Mouse (Mus musculus) heart, adult 18-20 months (tissue): ENCODE data around the gene Ppp2r5b. TPM values are rescaled to one million over a fixed set of nuclear protein-coding genes. Genes with fewer than 3 reads are reported as not detected.

Experiments used
- DNase-seq, 2 experiments: peaks; one replicate each; pipeline ENCODE4 v3.0.0; 2021 to 2022; ENCODE audit warnings: mixed read lengths in 1 of 2
- microRNA-seq, 2 experiments: library from miRNA; unstranded; fragments of <30 nt; microRNA quantifications; one replicate each; pipeline ENCODE4 v1.2.0; 2022
- total RNA-seq, 2 experiments: library from RNA; stranded (reverse); gene quantifications; 2 replicates each; pipeline ENCODE4 v1.2.3; 2021

The Ppp2r5b gene
- total RNA-seq, 2 experiments from 2014 or later, result 32.2 to 32.5 TPM

DNA sequence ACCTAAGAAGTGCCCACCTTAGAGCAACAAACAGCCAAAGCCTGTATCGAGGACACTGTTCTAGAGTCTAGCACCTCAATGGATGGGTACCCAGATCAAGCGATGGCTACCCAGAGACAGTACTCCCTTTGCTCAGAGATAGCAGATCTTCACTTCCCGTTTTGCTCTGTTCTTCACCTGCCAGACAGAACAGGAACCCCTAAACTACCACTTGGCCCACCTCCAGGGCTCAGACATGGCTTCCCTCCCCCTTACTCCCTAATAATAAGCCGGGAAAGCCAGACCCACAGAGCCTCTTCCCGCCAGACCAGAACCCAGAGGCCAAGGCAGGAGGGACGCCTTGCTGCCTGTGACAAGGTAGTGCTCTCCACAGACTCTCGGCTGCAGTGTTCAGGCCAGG lies 1.2 kb upstream of the Ppp2r5b start:
- DNase-seq, result no peak

DNA sequence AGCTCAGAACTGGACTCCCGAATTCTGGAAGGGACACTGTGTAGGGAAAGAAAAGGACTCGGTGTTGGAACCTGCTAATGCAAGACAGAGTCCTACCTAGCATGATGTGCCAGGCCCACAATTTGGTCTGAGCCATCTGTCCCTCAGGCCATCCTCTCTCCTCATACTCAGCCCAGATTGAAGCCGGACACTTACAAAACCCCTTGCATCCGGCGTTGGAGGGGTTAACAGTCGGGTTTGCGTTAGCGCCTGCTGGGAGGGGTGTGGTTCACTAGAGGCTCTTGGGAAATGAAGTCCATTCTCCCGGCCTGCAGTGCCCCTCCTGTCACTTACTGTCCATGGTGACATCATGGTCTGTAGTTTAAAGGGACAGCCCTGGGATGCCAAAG lies 375 bp upstream of the Ppp2r5b start:
- peak; percentile 95 to 96 for DNase-seq

DNA sequence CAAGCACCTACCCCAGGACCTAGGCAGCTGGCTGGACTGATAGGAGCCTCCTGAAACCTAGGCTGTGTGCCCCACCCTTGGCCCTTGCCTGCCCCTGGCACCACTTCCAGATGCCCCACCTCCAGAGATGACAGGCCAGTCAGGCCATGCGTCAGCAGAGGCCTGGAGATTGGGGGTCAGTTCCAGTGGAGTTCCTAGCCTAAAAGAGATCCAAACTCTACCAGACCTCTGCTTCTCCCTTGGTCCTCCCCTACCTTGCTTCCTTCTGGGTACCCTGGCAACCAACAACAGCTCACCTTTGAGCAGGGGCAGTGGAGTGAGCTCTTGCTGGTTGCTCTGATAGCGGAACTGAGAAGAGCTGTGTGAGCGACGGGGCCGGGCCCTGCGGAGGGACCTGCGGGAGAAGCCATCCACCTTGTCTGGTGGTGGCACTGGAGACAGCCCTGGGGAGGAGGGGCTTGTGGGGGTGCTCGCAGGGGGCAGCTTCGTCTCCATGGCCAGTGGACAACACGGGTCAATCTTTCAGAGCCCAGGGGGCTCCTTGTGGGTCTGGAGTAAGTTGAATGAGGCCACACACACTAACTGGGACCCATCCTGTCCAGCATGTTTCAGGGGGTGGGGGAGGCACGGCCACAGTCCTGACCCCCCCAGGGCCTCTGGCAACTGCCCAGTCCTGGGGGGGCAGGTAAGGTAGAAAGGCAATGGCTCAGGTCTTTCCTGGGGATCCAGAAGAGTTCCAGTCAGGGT lies 1.2 kb downstream of the Ppp2r5b start:
- peak; percentile 35 to 51 for DNase-seq

DNA sequence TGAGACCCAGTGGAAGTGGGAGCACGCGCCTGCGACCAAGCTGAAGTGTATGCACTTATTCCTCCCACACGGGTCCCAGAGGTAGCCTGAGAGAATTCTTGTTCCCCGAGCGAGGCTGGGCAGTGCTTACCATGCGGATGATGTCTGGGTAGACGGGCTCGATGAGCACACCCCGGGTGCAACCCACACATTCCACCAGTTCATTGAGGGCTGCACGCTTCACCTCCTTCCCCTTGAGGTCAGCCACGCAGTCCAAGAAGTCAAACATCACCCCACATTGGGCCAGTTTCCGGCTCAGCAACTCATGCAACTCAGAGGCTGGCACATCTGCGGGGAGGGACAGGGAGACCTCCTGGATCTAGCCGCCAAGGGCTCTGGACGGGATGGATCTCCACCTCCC lies 2.0 kb downstream of the Ppp2r5b start:
- no peak for DNase-seq

DNA sequence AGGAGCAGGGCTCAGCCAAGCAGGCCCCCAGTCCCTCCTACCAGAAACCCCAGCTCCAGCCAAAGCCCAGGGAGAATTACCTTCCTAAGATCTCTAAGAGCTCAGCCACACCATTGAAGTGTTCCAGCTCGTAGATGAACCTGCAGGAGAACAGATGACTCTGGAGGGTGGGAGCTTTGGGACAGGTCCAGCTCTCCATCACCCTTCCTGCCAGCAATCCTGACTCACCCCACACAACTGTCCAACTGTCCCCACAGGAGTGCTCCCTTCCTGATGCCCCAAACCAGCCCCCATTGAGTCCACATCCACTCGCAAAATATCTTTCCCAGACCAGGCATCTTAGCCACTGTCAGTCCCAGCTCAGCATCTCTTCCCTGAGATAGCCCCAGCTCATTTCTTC lies 4.6 kb downstream of the Ppp2r5b start:
- DNase-seq, result no peak

DNA sequence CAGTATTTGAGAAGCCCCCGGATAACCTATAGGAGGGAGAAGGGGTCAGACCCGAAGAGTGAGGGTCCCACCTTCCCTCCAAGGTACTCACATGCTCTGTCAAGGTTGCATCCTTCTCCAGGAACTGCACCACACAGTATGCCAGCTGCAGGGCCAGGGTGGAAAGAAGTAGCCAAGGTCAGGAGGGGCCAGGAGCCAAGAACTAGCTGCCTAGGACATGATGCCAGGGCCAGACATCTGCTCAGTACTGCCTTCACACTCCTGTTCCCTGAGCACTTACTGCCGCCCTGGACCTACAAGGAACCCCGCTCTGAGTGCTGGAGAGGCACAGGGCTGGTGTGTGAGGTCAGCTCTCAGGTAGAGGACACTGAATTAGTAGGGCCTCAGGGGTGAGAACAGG lies 5.3 kb downstream of the Ppp2r5b start:
- DNase-seq, result peak; percentile 27 to 51

DNA sequence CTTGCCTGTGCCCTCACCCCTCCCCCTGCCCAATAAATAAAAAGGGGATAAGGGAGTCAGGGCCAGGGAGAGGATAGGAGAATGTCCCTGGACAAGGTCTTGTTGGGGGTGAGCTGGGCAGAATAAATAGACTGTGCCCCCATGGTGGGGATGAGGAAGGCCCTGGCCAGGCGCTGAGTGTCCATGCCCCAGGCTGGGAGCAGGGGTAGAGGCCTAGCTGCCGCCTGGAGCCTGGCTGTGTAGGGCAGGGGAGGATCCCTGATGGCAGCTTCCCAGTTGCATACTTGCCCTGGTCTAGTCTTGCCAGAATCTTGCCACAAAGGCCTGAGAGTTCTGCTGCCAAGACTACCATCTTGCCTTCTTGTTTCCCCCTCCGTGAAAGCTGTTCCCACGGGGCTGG lies 7.8 kb downstream of the Ppp2r5b start:
- no peak for DNase-seq

DNA sequence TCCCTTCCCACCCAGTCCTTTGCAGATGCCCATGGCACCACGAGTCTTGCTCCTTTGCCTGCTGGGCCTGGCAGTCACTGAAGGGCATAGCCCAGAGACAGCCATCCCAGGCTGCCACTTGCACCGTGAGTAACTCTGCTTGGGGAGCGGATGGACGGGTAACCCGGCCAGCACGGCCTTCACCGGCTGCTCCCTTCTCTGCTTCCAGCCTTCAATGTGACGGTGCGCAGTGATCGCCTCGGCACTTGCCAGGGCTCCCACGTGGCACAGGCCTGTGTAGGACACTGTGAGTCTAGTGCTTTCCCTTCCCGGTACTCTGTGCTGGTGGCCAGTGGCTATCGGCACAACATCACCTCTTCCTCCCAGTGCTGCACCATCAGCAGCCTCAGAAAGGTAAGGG lies 8.9 kb downstream of the Ppp2r5b start:
- no peak for DNase-seq

DNA sequence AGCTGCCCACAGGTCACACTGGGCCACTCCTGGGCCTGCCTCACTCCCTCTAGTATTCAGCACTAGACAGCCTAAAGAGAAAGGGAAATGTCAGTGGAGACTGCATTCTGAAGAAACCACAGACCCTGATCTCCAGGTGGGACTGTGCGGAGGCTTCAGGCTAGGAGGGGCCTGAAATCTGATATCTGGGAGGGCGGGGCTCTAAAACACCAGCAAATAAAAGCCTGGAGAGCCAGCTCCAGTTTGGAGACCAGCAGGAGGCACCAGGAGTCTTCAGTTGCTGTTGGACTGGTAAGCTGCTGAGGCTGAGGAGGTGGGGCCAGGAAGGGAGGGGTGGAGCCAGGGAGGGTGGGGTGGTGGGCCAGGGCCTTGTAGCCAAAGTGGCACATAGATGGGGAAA lies 9.5 kb downstream of the Ppp2r5b start, which contains the start of gene Gpha2:
Gene Gpha2 (plus strand): TSS at position 246 of the 400 bp plus-strand sequence.
- DNase-seq, result no peak

DNA sequence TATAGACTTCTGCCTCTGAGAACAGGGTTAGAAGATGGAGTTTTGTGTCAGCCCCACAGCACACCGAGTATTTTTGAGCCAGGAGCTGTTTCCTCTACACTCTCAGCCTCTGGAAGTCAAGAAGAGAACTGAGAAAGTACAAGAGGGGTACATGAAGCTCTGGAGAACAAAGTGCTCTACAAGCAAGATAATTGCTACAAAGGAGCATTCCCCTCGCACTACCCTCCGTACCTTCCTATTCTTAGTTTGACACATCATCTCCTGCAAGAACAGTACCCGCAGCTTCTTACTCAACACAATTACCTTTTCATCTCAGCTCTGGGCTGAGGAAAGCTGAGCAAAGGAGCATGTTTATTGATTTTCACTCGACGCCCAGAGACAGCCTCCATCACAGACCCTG lies 17.1 kb downstream of the Ppp2r5b start:
- no peak for DNase-seq

DNA sequence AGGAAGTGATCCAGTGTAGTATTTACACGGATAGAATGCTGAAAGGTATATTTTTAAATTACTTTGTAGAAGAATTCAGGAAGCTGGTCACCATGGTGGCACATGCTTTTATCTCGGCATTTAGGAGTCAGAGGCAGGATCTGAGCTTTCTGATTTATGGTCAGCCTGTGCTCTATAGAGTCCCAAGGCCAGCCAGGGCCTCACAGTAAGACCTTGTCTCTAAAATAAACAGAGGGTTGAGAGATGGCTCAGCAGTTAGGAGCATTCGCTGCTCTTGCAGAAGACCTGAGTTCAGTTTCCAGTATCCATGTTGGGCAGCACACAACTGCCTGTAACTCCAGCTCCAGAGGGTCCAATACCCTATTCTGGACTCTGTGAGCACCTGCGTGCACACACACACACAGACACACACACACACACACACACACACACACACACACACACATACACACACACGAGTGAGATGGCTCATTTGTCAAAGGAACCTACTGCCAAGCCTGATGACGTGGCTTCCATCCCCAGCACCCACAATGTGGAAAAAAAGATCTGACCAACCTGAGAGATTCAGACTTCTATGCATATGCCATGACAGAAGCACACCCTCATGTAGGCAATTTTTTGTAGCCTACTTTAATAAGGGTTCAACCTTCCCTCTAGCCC lies 19.5 kb downstream of the Ppp2r5b start:
- no peak for DNase-seq

DNA sequence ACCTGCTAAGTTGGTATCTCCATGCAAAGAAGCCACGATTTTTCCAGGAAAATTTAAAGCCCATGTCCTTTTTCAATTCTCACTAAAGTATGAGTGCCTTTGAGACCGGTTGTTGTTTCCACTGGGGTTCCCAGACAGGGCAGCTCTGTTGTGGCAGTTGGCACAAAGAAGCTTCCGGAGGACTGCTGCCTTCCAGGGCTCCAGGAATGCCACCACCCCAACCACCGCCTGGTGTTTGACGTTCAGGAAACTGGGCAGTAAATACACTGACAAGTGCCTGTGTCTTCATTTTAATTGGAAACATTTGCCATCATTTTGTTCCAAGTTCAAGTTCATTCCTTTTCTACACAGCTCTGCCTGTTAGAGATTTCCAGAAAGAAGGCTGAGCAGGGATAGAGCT lies 29.0 kb downstream of the Ppp2r5b start:
- DNase-seq, result no peak

DNA sequence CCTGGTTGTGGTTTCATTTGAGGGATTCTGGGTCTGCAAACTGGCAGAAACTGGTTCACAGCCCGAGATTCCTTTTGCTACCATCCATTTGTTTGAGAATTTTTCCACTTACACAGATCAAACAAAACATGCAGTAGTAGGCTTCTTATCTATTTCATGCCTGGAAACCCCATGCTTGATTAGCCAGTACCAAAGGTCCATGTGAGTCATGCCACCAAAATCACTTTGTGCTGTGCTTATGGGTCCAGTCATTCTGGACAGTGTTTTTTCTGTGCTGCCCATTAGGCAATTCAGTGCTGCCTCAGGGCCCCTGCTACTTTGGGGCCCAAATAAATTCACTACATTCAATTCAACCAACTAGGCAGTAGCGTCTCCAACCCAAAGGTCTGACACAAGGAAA lies 31.4 kb downstream of the Ppp2r5b start:
- no peak for DNase-seq

DNA sequence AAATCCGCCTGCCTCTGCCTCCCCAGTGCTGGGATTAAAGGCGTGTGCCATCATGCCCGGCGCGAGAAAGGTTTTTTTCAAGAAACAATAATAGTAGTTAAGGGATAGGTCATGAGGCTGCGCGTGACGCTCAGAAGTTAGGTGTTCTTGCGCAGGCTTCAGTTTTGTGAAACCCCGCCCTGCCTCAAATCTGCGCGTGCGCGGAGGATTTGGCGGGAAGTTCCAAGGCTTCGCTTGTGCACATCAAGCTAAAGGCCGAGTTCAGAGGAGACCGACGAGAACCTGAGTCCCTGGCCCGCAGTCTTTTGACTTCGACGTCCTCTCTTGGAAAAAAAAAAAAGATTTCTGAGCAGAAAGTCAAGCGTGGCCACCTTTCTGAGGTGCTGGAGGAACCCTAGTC lies 51.5 kb downstream of the Ppp2r5b start, which contains the start of gene Majin:
Gene Majin (plus strand): TSS at position 258 of the 400 bp plus-strand sequence.
- DNase-seq, result no peak

DNA sequence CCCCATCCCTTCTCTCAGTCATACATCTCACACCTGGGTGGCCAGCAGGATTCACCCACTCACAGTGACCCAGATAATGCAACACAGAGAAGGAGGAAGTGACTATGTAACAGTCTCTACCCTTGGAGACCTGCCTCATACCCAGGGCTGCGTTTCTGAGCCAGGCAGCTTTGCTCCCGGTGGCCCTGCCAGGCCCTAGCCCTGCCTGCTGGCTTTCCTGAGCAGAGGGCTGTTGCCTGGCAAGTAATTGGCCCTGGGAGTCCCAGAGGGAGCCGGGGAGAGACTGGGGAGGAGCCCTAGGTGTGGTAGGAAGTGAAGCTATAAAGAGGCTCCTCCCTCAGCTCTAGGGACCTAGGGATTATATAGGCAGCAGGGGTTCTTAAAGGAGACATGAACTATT lies 53.1 kb downstream of the Ppp2r5b start:
- DNase-seq, result no peak

DNA sequence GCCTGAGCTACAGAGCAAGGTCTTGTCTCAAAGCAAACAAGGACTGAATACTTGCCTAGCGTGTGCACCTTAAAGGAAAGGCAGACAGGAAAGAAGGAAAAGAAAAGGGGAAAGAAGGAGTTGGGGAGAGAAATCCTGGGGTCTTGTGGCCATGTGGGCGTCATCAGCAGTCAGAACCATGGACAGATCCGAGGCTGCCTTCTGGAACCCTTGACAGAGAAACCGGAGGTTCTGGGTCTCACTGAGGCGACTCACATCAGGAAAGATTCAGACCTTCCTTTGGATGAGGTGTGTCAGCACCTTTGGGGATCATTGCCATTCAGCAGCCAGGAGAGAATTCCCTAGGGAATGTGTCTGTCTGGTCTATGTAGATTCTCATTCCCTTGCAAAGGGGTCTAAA lies 54.0 kb downstream of the Ppp2r5b start:
- no peak for DNase-seq

DNA sequence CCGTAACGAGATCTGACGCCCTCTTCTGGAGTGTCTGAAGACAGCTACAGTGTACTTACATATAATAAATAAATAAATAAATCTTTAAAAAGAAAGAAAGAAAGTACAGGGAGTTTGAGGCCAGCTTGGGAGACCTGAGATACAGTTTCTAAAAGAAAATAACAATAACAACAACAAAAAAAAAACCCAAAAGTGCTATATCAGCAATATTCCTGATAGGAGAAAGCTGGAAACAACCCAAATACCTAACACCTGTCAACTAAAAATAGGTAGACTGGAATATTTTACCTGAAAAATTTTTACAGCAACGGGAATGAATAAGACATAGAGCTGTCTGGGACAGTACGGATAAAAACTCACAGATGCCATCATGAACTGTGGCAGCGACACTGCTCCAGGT lies 56.9 kb downstream of the Ppp2r5b start:
- DNase-seq, result no peak

Small RNA genes lying within 50 kb of the gene (microRNA-seq; reads per million reads assigned to microRNA genes)
- 18.2 to 48.6 reads per million in 2 experiments for gene Mir192
- 20.5 to 34.0 reads per million in 2 experiments for gene Mir194-2

Other genes starting within 250 kb of the Ppp2r5b start
- not detected for gene Slc22a20, start 249.7 kb downstream of the Ppp2r5b start, total RNA-seq
- 10 to 100 TPM; 32.0 to 40.4 TPM for gene Capn1, start 220.0 kb downstream of the Ppp2r5b start, total RNA-seq
- gene Syvn1, start 189.3 kb downstream of the Ppp2r5b start, total RNA-seq, result 10 to 100 TPM; 21.1 to 21.3 TPM
- gene Mrpl49, start 178.1 kb downstream of the Ppp2r5b start, total RNA-seq, result 10 to 100 TPM; 42.2 to 47.2 TPM
- 100 to 1,000 TPM; 613 to 618 TPM for gene Fau, start 178.0 kb downstream of the Ppp2r5b start, total RNA-seq
- gene Znhit2, start 174.7 kb downstream of the Ppp2r5b start, total RNA-seq, result 10 to 100 TPM; 11.1 to 11.2 TPM
- gene Tm7sf2, start 167.5 kb downstream of the Ppp2r5b start, total RNA-seq, result 1 to 10 TPM; 2.1 to 3.0 TPM
- 10 to 100 TPM; 20.9 to 22.2 TPM for gene Vps51, start 158.6 kb downstream of the Ppp2r5b start, total RNA-seq
- gene Tmem262, start 155.8 kb downstream of the Ppp2r5b start, total RNA-seq, result not detected
- gene Gm28374, start 153.6 kb downstream of the Ppp2r5b start, total RNA-seq, result under 1 TPM in 1 of 2 experiments, not detected in 1; 0.47 TPM
- 10 to 100 TPM; 15.5 to 16.1 TPM for gene Zfpl1, start 150.9 kb downstream of the Ppp2r5b start, total RNA-seq
- gene Cdca5, start 150.9 kb downstream of the Ppp2r5b start, total RNA-seq, result under 1 TPM in 1 of 2 experiments, not detected in 1; 0.21 TPM
- gene AC131692.1, start 141.5 kb downstream of the Ppp2r5b start, total RNA-seq, result not detected
- not detected for gene Naaladl1, start 130.1 kb downstream of the Ppp2r5b start, total RNA-seq
- gene Sac3d1, start 117.2 kb downstream of the Ppp2r5b start, total RNA-seq, result 10 to 100 TPM in 1 of 2 experiments, 1 to 10 TPM in 1; 9.2 to 10.0 TPM
- gene Snx15, start 107.6 kb downstream of the Ppp2r5b start, total RNA-seq, result 10 to 100 TPM; 13.9 to 15.2 TPM
- 1 to 10 TPM in 1 of 2 experiments, under 1 TPM in 1; 0.54 to 2.7 TPM for gene Batf2, start 94.9 kb downstream of the Ppp2r5b start, total RNA-seq
- gene Arl2, start 94.3 kb downstream of the Ppp2r5b start, total RNA-seq, result 10 to 100 TPM; 66.4 to 72.1 TPM
- gene Majin, start 51.5 kb downstream of the Ppp2r5b start, total RNA-seq, result not detected
- gene Gpha2, start 9.5 kb downstream of the Ppp2r5b start, total RNA-seq, result not detected
- gene Atg2a, start 5.8 kb upstream of the Ppp2r5b start, total RNA-seq, result 10 to 100 TPM; 21.5 to 22.1 TPM
- gene Ehd1, start 40.9 kb upstream of the Ppp2r5b start, total RNA-seq, result 100 to 1,000 TPM; 101 to 107 TPM
- 10 to 100 TPM; 13.8 TPM for gene Cdc42bpg, start 70.6 kb upstream of the Ppp2r5b start, total RNA-seq
- gene Men1, start 99.1 kb upstream of the Ppp2r5b start, total RNA-seq, result 10 to 100 TPM; 13.3 to 14.0 TPM
- gene Map4k2, start 105.3 kb upstream of the Ppp2r5b start, total RNA-seq, result 10 to 100 TPM; 30.7 to 43.0 TPM
- 10 to 100 TPM; 66.5 to 94.7 TPM for gene Sf1, start 127.8 kb upstream of the Ppp2r5b start, total RNA-seq
- 1,000 to 10,000 TPM; 1,224 to 1,269 TPM for gene Pygm, start 148.5 kb upstream of the Ppp2r5b start, total RNA-seq
- gene Rasgrp2, start 163.5 kb upstream of the Ppp2r5b start, total RNA-seq, result 10 to 100 TPM; 37.7 to 53.4 TPM
- 1 to 10 TPM; 4.3 to 4.8 TPM for gene Nrxn2, start 182.9 kb upstream of the Ppp2r5b start, total RNA-seq